Mouse (Mus musculus): ENCODE data around the gene Cdk14.
A peak's percentile ranks its signal among the peaks of the same experiment; 100 is the strongest.
"Not testable (repeated sequence)": the region's sequence is repeated elsewhere in the genome, so short reads cannot be mapped to it uniquely, and the experiment has no call there.

Cdk14 gene

GRCm38 (mm10) chr5:4962063-4962610 is 458.0 kb downstream of the Cdk14 start:
- peak in 1 of 2 experiments; percentile 19 for DNase-seq

- DNase-seq: no peak
Measured at GRCm38 (mm10) chr5:4961636-4962035, 458.5 kb downstream of the Cdk14 start.

- DNase-seq: no peak
Measured at GRCm38 (mm10) chr5:4959446-4959845, 460.7 kb downstream of the Cdk14 start.

GRCm38 (mm10) chr5:4955993-4956392 is 464.1 kb downstream of the Cdk14 start:
- no peak for DNase-seq

GRCm38 (mm10) chr5:4955392-4955791 is 464.7 kb downstream of the Cdk14 start:
- no peak for DNase-seq

- no peak for DNase-seq
Measured at GRCm38 (mm10) chr5:4949433-4949832, 470.7 kb downstream of the Cdk14 start.

GRCm38 (mm10) chr5:4948090-4948954 is 471.8 kb downstream of the Cdk14 start:
- no peak for DNase-seq

GRCm38 (mm10) chr5:4935131-4935530 is 485.0 kb downstream of the Cdk14 start:
- no peak for DNase-seq

- DNase-seq: no peak
Measured at GRCm38 (mm10) chr5:4934491-4934890, 485.6 kb downstream of the Cdk14 start.

- no peak for DNase-seq
Measured at GRCm38 (mm10) chr5:4931539-4932143, 488.5 kb downstream of the Cdk14 start.

- no peak for DNase-seq
Measured at GRCm38 (mm10) chr5:4929628-4930027, 490.5 kb downstream of the Cdk14 start.

GRCm38 (mm10) chr5:4924866-4925265 is 495.2 kb downstream of the Cdk14 start:
- DNase-seq: no peak

- peak in 1 of 2 experiments; percentile 23 for DNase-seq
Measured at GRCm38 (mm10) chr5:4918376-4918775, 501.7 kb downstream of the Cdk14 start.

GRCm38 (mm10) chr5:4917743-4918142 is 502.4 kb downstream of the Cdk14 start:
- no peak for DNase-seq

- no peak for DNase-seq
Measured at GRCm38 (mm10) chr5:4917274-4917673, 502.8 kb downstream of the Cdk14 start.

- DNase-seq: no peak
Measured at GRCm38 (mm10) chr5:4916390-4917273, 503.5 kb downstream of the Cdk14 start.

GRCm38 (mm10) chr5:4904911-4905310 is 515.2 kb downstream of the Cdk14 start:
- not testable (repeated sequence) for DNase-seq

- DNase-seq: no peak
Measured at GRCm38 (mm10) chr5:4898241-4898640, 521.9 kb downstream of the Cdk14 start.

GRCm38 (mm10) chr5:4894988-4895387 is 525.1 kb downstream of the Cdk14 start:
- DNase-seq: no peak

- no peak for DNase-seq
Measured at GRCm38 (mm10) chr5:4893852-4894207, 526.3 kb downstream of the Cdk14 start.

- no peak for DNase-seq
Measured at GRCm38 (mm10) chr5:4893206-4893851, 526.8 kb downstream of the Cdk14 start.

- no peak for DNase-seq
Measured at GRCm38 (mm10) chr5:4892734-4893133, 527.4 kb downstream of the Cdk14 start.
